Mouse (Mus musculus) hematopoietic stem cell, adult 5-6 weeks (primary cell): ENCODE results near the gene Ak1. TPM values are rescaled to one million over a fixed set of nuclear protein-coding genes. Genes with fewer than 3 reads are reported as not detected.
A peak's percentile ranks its signal among the peaks of the same experiment; 100 is the strongest.

Experiments
- ATAC-seq, 2 experiments: fragments of 125-278 bp in 1 of 2; replicated peaks in 1 of 2; 2 replicates each; pipeline ENCODE4 v1.8.0; 2016 to 2017; ENCODE audit warnings: inconsistent platforms in 2 of 2, mild to moderate bottlenecking in 2 of 2, moderate number of reproducible peaks in 2 of 2, low read depth in 1 of 2, moderate TSS enrichment in 1 of 2; ENCODE audit not compliant: low FRiP score in 2 of 2, poor library complexity in 2 of 2, severe bottlenecking in 2 of 2, insufficient read depth in 1 of 2, low TSS enrichment in 1 of 2
- total RNA-seq: library from RNA; stranded (forward); fragments of 172-1452, 232-1000 nt; gene quantifications from 2 replicates; pipeline ENCODE4 v1.2.3, GENCODE M21; 2017

The Ak1 gene
- total RNA-seq, 1 experiment from 2014 or later, result 13.1 TPM

DNA sequence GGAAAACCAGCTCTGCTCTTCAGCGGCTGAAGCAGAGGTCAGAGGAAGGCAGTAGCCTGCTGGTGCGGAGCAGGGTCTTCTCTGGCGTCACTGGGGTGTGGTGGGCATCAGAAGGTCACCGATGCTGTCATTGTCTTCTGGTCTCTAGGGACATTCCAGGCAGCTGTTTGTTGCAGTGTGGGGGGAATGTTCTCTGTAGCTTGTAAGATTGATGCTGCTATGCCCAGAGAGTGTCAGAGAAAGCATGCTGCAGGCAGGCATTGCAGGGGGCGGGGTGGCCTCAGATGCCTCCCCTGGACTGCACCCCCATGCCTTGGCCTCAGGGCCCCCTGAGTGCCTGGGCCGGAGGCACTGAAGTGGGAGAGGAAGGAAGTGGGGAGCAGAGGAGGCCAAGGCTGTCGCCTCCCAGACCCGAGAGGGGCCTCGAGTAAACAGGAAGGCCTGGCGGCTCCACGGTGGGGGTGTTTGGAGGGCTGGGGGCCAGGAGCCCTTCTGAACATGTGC, 16.3 kb downstream of the Ak1 start:
- peak; percentile 94 to 98 for ATAC-seq

GRCm38 (mm10) chr2:32639632-32640031, 18.1 kb downstream of the Ak1 start:
- ATAC-seq, result no peak

DNA sequence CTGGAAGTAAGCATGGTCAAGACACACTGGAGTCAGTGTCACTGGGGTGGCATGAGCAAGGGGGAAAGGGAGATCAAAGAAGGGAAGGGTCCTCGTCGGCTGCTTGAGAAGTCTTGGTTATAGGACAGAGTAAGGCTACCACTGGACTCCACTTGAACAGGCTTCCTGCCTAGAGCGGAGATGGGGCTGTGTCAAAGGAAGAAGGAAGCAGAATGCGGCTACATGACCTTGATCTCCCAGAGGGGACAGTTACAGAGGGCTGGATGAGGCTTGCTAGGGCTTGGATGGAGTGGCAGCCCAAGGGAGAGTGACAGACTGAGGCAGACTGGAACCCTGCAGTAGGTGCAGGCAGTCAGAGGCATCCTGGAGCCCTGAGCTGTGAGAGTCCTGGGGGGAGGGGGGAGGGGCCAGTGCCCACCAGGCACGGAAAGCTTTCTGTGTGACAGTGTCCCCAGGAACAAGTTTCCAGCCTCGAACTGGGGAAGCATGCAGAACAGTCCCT, 19.0 kb downstream of the Ak1 start:
- ATAC-seq, result no peak

GRCm38 (mm10) chr2:32641810-32642209, 20.3 kb downstream of the Ak1 start:
- no peak for ATAC-seq

DNA sequence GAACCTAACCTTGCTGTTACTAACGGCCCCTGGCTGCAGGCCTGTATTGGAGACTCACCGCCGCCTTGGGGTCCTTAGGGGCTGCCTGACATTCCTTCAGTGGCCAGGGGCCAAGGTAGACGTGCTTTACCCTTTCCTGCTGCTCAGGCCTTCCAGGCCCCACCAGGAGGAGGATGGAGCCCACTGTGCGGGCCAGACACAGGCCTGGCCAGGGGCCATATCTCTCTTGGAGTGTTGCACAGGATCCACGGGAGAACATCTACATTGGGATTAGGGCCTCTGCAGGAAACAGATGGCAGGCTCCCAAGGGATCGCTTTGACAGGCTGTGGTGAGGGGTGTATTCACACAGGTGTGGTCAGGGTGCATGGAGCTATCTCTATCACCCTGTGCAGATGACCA, 21.3 kb downstream of the Ak1 start:
- no peak for ATAC-seq

GRCm38 (mm10) chr2:32644083-32644482, 22.5 kb downstream of the Ak1 start:
- ATAC-seq, result no peak

DNA sequence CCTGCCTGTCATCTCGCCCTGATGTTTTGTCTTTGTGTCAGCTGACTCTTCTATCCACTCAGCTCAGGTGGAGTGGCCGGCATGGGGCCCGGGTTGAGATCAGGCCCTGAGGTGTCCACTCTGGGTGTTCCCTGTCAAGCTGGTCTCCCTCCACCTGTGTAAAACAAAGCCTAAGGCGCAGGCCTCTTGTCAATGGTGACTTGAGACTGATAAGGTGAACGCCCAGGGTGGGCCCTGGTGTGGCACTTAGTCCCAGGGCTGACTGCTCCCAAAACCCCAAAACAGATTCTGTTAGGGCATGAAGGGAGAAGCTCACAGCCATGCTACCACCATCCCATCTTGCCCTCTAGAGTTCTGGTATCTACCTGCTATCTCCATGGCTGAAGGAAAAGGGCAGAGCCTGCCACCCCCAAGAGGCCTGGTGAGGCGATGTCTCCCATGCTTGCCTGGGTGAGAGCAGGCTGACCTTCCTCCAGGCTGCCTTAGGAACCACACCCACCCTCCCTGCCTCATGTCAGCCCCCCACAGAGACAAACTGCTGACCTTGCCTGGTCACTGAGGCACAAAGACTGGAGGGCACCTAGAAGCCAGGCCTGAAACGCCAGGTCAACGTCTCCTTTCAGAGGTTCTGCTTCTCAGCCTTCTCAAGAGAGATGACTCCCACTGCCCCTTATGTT, 23.4 kb downstream of the Ak1 start:
- no peak for ATAC-seq

GRCm38 (mm10) chr2:32645647-32646046, 24.1 kb downstream of the Ak1 start:
- ATAC-seq, result no peak

GRCm38 (mm10) chr2:32646379-32647056, 25.0 kb downstream of the Ak1 start, which contains the start of gene Eng:
Gene Eng (plus strand): TSS chr2:32646595.
- ATAC-seq, result peak; percentile 51 to 84

DNA sequence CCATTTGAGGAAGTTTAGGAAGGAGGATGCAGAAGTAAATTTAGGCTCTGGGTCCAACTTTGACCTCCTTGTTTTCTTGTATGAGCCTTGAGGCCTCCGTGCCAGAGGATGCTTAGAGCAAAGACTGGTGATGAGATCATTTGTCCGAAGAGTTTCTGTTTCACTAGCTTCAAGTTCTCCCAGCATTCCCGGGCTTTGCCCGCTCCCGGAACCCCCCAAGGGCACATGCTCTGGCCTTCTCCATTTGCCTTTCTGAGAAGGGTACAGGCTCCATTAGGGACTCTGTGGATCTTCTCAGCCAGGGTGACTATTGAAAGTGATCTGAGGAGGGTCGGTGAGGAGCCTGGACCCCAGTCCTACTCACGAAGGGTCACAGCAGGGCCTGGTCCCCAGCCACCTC, 25.8 kb downstream of the Ak1 start:
- ATAC-seq, result no peak

GRCm38 (mm10) chr2:32653764-32654163, 32.2 kb downstream of the Ak1 start:
- ATAC-seq, result peak; percentile 6 to 23; a peak in 2 of 4 replicates

GRCm38 (mm10) chr2:32654743-32655393, 33.3 kb downstream of the Ak1 start:
- ATAC-seq, result peak; percentile 39 to 43

- no peak for ATAC-seq
Measured at GRCm38 (mm10) chr2:32655394-32655744, 33.8 kb downstream of the Ak1 start.

- ATAC-seq, result no peak
Measured at GRCm38 (mm10) chr2:32655826-32656225, 34.3 kb downstream of the Ak1 start.

- no peak for ATAC-seq
Measured at GRCm38 (mm10) chr2:32658873-32659272, 37.3 kb downstream of the Ak1 start.

GRCm38 (mm10) chr2:32661509-32662107, 40.0 kb downstream of the Ak1 start:
- no peak for ATAC-seq

DNA sequence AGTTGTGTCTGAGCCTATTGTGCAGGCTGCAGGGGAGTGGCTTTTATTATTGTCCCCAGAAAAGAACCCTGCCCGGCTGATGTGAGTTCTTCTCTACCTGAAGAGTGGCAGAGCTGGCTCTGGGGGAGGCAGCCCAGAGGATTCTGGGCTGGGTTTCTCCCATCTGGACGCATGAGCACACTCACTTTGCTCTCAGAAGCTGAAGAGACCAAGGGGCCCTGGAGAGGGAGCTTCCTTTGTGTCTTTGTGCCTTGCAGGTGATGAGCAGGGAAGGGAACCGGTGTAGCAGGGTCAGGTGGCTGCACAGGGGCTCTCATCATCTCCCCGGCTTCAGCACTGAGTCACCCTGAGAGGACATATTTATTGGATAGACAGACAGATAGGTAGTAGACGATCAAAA, 40.7 kb downstream of the Ak1 start:
- ATAC-seq, result no peak

DNA sequence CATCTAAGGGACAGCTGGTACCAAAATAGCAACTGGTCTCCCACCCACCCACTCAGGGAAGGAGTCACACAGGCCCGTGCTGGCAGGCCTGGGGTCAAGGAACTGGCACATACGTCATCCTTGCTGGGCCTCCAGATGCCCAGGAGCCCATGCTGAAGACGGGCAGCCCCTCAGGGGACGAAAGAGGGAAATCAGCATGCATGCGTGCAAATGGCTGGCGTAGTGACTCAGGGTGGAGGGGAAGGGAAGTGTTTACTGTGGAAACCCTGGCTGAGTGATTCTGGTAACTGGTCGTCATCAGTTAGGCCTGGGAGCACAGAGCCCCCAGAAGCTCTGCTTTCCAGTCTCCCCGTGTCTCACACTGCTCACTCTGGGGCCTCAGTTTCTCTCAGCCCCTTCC, 43.8 kb downstream of the Ak1 start:
- no peak for ATAC-seq
